Mouse (Mus musculus) kidney, adult 11 months (tissue): ENCODE measurements at regions not wholly inside any gene's neighbourhood (a gene's known extent, or its start where the extent isn't known, plus 50 kb on each side); places are given as distances from the start of the nearest gene placed in this dataset.

Experiments used
- DNase-seq: peaks from one replicate; pipeline ENCODE4 v3.0.0; 2022

GRCm38 (mm10) chr1:57574530-57574929, 167.6 kb upstream of the Tyw5 start:
- DNase-seq = no peak

GRCm38 (mm10) chr1:57576066-57576753, 169.3 kb upstream of the Tyw5 start:
- no peak for DNase-seq

- no peak for DNase-seq
Measured at GRCm38 (mm10) chr1:57579086-57579485, 172.2 kb upstream of the Tyw5 start.

- DNase-seq = no peak
Measured at GRCm38 (mm10) chr1:57593707-57594589, 180.0 kb upstream of the Spats2l start.

GRCm38 (mm10) chr1:57594815-57595214, 179.1 kb upstream of the Spats2l start:
- DNase-seq = no peak

GRCm38 (mm10) chr1:57600951-57601350, 173.0 kb upstream of the Spats2l start:
- no peak for DNase-seq

- no peak for DNase-seq
Measured at GRCm38 (mm10) chr1:57605525-57605924, 168.4 kb upstream of the Spats2l start.

GRCm38 (mm10) chr1:57606060-57606683, 167.8 kb upstream of the Spats2l start:
- DNase-seq = no peak

GRCm38 (mm10) chr1:57607026-57607425, 166.9 kb upstream of the Spats2l start:
- no peak for DNase-seq

GRCm38 (mm10) chr1:57607626-57608422, 166.1 kb upstream of the Spats2l start:
- DNase-seq = no peak

GRCm38 (mm10) chr1:57608423-57608679, 165.6 kb upstream of the Spats2l start:
- DNase-seq = no peak

- DNase-seq = no peak
Measured at GRCm38 (mm10) chr1:57609307-57609706, 164.7 kb upstream of the Spats2l start.

- DNase-seq = no peak
Measured at GRCm38 (mm10) chr1:57612171-57612570, 161.8 kb upstream of the Spats2l start.

GRCm38 (mm10) chr1:57612931-57613804, 160.8 kb upstream of the Spats2l start:
- peak; percentile 23 for DNase-seq

- DNase-seq = no peak
Measured at GRCm38 (mm10) chr1:57615155-57615554, 158.8 kb upstream of the Spats2l start.

- peak; percentile 18 for DNase-seq
Measured at GRCm38 (mm10) chr1:57617316-57617715, 156.6 kb upstream of the Spats2l start.

GRCm38 (mm10) chr1:57622561-57622960, 151.4 kb upstream of the Spats2l start:
- DNase-seq = no peak

GRCm38 (mm10) chr1:57633986-57634385, 140.0 kb upstream of the Spats2l start:
- no peak for DNase-seq

GRCm38 (mm10) chr1:57642131-57642530, 131.8 kb upstream of the Spats2l start:
- DNase-seq = no peak

GRCm38 (mm10) chr1:57643466-57644097, 130.4 kb upstream of the Spats2l start:
- DNase-seq = no peak

GRCm38 (mm10) chr1:57664962-57665361, 109.0 kb upstream of the Spats2l start:
- DNase-seq = no peak

- DNase-seq = no peak
Measured at GRCm38 (mm10) chr1:57665724-57666123, 108.2 kb upstream of the Spats2l start.
